Mouse (Mus musculus) induced T-regulatory cell, adult 2 months (primary cell): Measurements from ENCODE around the gene Gm27021.

Source experiments
- DNase-seq: peaks from one replicate; pipeline ENCODE4 v3.0.0-alpha.2; 2012; ENCODE audit warnings: low read depth

Gene Gm27021

DNA sequence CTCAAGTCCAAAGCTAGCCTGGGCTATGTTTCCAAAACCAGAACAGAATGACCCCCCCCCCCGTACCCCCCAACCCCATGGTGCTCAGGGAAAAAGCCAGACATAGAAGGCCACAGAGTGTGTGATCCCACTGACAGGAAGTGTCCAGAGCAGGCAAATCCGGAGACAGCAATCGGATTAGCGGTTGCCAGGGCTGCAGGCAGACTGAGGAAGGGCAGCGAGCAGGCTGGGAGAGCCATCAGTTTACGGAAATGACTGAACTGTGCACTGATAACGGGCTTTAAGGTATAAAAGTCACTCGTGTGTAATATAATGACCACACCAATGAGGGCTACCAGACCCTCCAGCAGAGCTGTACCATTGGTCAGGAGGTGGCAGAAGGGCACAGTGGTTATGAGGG, 26.6 kb downstream of the Gm27021 start:
- DNase-seq: no peak

DNA sequence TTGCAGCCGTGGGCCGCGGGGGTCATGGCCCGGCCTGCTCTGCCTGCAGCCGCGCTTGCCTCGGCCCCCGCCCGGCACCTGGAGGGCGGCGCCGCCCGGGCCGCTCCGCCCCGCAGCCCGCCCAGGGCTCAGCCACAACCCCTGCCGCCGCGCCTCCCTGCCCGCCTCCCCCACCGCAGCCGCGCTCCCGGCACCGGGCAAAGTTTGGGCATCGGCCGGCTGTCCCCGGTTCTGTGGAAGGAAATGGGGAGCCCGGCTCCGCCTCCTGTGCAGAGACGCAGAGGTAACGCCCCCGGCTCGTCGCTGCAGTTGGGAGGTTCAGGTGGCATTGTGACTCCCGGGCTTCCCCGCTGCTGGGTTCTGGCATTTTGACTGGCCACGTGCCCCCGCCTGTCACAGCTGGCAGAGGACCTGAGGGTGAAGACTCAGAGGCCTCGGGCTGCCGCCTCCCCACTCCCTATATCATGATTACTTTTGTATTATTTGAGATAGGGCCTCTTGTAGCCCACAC, 33.5 kb downstream of the Gm27021 start:
- peak; percentile 86 for DNase-seq

DNA sequence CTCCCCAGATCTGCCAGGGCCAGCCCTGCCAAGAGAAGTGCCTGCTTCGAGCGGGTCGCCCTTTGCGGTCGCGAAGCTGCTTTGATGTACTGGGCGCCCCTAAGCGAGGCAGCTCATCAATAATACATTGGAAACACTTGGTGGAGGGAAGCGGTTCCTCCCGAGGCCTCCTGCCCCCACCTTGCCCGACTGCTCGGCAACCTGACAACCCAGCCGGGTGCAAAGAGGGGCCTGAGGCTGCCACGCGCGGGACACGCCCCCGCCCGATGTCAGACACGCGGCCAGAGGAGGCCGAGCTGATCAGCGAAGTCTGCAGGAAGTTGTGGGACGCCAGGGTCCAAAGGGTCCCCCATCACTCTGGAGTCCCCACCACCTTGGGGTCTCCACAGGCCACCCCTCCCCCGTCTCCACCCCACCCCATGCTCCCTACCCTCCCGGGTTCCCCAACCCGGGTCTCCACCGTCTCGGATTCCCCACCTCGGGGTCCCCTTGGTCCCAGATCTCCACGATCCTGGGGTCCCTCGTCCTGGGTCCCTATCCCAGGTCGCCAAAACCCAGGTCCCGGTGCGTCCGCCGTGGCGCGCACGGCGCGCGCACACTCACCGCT, 34.1 kb downstream of the Gm27021 start:
- DNase-seq: peak; percentile 35

DNA sequence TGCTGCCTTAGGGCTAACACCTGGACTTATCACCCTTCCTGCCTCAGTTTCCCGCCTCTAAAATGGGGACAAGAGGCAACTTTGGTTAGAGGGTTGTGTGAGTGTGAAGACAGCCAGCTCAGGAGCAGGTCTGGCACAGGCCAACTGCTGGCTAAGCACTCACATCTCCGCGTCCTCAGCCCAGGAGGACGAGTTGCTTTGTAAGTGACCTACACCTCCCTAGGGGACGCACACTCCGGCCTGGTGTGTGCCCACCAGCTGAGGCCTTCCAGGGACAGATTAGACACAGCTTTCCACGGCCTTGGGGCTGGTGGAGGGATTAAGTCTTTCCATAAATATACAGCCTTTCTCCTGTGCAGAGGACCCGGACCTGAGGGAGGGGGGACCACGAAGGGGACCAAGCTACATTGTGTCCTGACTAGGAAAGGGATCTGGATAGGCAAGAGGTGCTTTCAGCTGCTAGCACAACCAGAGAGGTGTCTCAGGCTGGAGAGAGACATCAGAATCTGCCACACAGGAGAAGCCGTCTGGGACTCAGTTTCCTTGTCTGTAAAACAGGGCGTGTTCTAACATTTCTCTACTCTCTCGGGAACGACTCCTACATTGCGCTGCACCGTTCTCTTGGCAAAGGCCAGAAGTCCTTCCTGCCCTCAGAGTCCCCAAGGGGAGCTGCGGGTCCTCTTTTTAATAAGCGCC, 34.8 kb downstream of the Gm27021 start:
- DNase-seq: no peak

DNA sequence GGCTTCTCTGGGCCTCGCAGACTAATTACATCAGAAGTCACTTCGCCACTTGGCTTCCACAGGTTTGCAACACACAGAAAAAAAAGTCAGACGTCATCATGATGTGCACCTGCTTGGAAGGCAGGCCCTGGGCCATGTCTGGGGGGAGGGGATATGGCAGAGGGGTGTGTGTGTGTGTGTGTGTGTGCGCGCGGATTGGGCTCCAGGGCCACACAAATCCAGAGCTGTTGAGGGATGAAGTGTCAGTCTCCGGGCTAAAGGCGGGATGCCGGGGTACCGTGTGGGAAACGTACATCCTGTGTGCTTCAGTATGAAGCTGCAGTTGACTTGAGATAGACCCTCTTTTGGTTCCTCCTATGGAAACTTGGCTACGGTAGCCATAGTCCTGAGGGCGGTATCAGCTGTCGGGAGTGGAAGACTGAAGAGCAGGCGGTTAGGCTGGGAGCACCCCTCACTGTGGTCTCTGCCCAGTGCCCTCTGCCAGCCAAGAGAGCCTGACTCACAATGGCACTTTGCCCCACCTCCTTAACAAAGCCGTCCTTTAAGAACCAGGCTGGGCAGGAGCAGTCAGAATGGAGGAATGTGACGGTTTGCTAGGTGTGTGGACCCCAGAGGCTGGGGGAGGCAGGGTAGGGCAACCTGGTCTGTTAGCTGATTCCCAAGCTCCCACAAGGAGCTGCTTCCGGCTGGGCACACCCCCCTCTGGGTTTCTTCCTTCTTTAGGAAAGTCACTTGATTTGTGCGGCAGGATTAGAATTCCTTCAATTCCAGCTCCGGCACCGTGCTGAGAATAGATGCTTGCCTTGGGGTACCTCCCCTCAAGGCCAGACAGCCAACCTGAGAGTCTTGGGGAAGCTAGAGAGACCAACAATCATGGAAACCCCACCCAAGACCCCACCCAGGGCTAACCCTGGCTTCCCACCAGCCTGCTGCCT, 36.2 kb downstream of the Gm27021 start:
- DNase-seq: no peak

DNA sequence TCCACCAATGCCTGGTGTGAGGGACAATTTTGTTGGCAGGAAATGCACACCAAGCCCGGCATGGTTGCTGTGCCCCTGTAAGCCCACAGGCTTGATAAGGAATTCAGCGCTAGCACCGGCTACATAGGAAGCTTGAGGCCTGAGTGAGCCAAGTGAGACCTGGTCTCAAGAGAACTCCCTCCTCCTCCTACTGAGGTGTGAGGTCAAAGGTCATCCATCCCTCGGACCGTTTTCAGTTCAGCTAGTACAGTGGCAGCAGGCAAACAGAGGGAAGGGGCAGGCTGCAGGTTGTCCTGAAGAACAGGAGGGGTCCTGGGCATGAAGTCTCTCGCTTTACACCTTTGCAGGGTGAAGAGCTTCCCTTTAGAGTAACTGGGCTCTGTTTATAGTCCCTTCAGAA, 37.0 kb downstream of the Gm27021 start:
- no peak for DNase-seq

DNA sequence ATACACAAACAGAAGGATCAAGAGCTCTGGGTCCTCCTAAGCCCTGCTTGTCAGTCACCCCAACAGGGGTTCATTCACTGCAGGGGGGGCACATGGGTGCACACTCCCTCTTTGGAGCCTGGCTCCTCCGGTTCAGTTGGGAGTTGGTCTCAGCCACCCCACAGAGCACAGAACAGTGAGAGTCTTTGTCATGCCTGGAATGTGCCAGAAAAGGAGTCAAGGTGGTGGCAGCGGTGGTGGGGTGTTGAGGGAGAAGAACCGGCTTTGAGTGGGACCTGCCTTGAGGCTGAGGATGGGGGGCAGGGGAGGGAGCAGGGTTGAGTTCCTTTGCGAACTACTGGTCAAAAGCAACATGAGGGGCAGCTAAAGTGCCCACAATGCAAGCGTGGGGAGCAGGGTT, 37.8 kb downstream of the Gm27021 start:
- no peak for DNase-seq

DNA sequence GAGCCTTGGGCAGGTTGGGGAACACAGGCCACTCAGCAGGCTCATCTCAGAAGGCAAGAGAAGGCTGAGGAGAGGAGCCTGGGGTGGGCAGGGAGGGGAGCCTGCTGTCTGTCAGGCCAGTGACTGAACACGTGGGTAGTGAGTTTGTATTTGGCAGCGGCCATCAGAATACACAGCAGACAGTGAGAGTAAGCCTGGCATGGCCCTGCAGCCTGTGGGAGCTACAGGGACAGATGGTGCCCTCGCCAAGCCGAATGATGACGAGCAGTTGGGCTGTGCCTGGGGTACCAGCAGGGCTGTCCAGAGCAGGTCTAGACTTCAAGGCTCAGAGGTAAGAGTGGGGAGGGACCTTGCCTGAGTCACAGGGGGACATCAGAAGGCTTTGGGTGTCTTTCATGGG, 40.6 kb downstream of the Gm27021 start:
- DNase-seq: no peak

GRCm38 (mm10) chr8:120626461-120626860, 41.4 kb downstream of the Gm27021 start:
- DNase-seq: no peak

GRCm38 (mm10) chr8:120623608-120624007, 44.3 kb downstream of the Gm27021 start:
- no peak for DNase-seq

DNA sequence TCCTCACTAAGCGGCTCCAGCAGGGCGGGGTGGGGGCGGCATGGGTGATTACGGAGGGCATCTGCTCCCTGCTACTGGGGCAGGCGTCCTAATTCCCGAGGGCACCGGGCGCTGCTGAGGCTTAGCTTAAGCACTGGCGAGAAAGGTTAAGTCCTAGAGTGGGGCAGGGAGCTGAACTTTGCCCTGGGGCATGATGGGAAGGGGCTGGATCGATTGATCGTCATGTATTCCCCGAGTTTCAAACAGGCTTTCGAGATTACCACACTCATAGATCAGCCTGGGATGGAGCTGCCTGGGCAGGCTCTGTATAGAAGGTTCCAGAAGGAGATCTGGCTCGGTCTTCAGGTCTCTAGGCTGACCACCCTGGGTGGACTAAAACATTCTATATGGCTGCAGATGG, 45.7 kb downstream of the Gm27021 start:
- DNase-seq: no peak

DNA sequence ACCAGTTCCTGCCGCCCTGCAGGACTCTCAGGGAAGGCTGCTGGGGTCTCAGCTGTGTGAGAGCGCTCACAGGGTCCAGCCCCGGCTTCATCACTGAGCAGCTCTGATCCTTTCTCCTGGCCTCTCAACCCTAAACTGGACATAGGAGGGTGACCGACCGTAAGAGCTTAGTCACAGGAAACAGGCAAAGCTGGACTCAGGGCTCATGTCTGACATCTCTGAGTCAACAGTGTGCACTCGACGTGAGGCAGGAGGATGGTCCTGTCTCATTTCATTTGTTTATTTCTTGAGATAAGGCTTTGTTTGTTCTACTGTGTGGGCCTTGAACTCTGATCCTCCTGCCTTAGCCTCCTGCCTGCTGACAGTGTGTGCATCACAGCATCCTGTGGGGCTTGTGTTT, 47.4 kb downstream of the Gm27021 start:
- DNase-seq: no peak

DNA sequence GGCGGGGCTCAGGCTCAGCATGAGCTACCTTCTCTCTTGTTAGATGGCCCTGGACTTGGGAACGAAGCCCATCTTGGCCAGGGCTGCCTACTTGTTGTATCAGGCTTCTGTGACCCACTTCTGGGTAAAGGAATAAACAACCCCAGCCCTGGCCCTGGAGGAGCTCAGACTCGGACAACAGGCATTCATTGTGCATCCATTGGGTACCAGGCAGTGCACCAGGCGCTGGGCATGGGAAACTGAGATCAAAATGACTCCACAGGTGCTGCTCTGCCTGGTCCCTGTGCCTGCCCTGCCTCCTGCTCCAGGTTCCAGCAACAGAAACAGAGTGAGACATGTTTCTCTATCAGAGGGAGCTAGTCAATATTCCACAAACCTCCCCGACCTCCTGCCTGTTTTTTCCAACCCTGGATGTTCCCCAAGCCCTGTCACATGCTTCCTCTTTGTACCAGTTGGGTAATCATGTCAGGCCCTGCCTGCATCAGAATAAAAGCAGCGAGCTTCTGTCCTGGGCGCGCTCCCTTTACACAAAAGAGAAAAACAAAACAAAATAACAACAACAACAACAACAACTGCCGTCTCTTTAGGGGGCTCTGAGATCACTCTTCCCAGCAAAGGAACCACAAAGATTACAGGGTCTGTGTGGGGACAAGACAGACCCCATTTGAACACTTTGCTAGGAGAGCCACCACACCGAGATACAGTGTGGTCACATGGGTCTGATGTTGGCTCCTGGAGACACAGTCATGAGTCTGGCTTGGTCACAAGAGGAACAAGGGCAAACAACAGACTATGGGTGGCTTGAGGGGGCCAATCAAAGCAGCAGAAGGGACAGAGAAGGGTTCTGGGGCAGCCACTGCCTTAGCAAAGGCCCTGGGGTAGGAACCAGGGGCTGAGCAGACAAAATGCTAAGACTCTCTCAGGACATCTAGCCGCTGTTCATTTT, 48.4 kb downstream of the Gm27021 start:
- DNase-seq: no peak

DNA sequence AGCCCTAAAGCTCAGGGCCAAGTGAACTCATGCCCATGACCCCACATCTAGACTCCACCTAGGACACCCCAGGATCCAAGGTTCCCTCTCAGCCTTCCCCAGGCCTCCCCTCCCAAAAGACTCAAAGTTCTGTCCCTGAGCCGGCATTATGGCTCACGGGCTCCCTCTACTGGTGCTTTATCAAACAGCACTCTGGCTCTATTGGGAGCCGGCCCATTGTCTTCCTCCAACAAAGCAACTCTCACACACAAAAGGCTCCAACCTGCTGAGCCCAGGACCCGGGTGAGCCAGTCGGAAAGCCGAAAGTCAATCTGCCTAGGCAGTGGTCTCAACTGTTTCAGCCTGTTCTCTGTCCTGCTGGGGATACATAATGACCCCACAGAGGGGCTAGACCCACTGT, 49.8 kb downstream of the Gm27021 start:
- DNase-seq: peak; percentile 84

- DNase-seq: no peak
These were observed 50.9 kb downstream of the Gm27021 start for GRCm38 (mm10) chr8:120616663-120617626.

GRCm38 (mm10) chr8:120614491-120614890, 53.4 kb downstream of the Gm27021 start:
- no peak for DNase-seq

DNA sequence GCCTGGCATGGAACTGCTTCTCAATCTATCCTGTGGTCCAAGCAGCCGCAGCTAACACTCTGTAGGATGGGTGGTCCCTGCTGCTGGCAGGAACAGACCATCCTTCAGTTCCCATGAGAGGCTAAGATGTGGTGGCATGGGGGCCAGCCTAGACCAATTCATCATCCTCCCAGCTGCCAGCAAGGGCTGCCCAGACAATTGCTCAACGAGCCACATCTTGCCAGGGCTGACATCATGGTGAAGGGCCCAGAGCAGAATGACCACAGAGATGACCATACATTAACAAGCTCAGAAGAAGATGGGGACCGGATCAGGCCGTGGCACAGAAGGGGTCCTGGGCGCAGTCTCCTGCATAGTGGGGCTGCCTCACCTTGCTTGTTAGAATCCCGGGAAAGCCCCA, 57.1 kb downstream of the Gm27021 start:
- DNase-seq: no peak

DNA sequence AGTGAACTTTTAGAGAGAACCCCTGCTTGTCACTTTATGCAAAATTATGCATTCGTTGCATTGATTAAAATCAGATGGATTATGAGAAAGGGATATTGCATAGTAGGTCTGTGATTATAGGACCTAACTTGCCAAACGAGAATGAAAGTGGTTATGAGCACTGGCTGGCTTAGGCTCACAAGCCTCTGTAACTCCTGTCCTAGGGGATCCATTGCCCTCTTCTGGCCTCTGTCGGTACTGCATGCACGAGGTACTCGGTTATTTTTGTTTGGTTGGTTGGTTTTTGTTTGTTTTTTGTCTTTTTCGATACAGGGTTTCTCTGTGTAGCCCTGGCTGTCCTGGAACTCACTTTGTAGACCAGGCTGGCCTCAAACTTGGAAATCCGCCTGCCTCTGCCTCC, 60.0 kb downstream of the Gm27021 start:
- DNase-seq: peak; percentile 84

DNA sequence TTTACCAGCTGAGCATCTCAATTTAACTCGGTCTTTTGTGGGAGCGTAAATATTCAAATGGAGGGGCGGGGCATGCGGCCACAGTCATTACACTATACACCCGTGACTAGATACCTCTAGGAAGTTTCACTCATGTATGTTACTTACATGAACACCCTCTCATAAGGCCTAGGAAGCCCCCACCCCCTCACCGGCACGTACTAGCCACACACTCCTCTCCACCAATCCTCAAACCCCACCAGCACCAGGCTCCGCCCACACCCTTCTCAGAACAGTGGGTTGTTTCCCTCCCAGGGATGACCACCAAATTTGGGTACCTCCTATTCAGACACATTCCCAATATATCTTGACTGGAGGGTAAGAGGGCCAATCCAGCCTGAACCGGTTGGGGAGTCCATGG, 60.4 kb downstream of the Gm27021 start:
- no peak for DNase-seq

- DNase-seq: no peak
These were observed 65.2 kb downstream of the Gm27021 start for GRCm38 (mm10) chr8:120602672-120603071.
